Mouse (Mus musculus) embryo, embryonic 11 days (tissue): ENCODE measurements at regions not wholly inside any gene's neighbourhood (a gene's known extent, or its start where the extent isn't known, plus 50 kb on each side); places are given as distances from the start of the nearest gene placed in this dataset.
"Not testable (repeated sequence)": the region's sequence is repeated elsewhere in the genome, so short reads cannot be mapped to it uniquely, and the experiment has no call there.

Experiments
- DNase-seq: peaks from one replicate; pipeline ENCODE4 v3.0.0-alpha.2; 2015

- DNase-seq = no peak
Measured at GRCm38 (mm10) chr15:5877749-5878148, 421.8 kb upstream of the Dab2 start.

- no peak for DNase-seq
Measured at GRCm38 (mm10) chr15:5891188-5891587, 408.4 kb upstream of the Dab2 start.

- no peak for DNase-seq
Measured at GRCm38 (mm10) chr15:5892034-5892433, 407.6 kb upstream of the Dab2 start.

- DNase-seq = not testable (repeated sequence)
Measured at GRCm38 (mm10) chr15:5895688-5896470, 403.7 kb upstream of the Dab2 start.

- peak; percentile 69 for DNase-seq
Measured at GRCm38 (mm10) chr15:5915261-5915660, 384.3 kb upstream of the Dab2 start.

- DNase-seq = no peak
Measured at GRCm38 (mm10) chr15:5920058-5920457, 379.5 kb upstream of the Dab2 start.

GRCm38 (mm10) chr15:5927768-5928167, 371.8 kb upstream of the Dab2 start:
- no peak for DNase-seq

- no peak for DNase-seq
Measured at GRCm38 (mm10) chr15:5933586-5933985, 366.0 kb upstream of the Dab2 start.

GRCm38 (mm10) chr15:5940945-5941344, 358.6 kb upstream of the Dab2 start:
- DNase-seq = peak; percentile 32

- DNase-seq = no peak
Measured at GRCm38 (mm10) chr15:5946650-5947049, 352.9 kb upstream of the Dab2 start.

- DNase-seq = no peak
Measured at GRCm38 (mm10) chr15:5950919-5951318, 348.7 kb upstream of the Dab2 start.

GRCm38 (mm10) chr15:5951661-5952060, 347.9 kb upstream of the Dab2 start:
- not testable (repeated sequence) for DNase-seq

- no peak for DNase-seq
Measured at GRCm38 (mm10) chr15:5953106-5953505, 346.5 kb upstream of the Dab2 start.

- DNase-seq = no peak
Measured at GRCm38 (mm10) chr15:5991351-5992065, 308.1 kb upstream of the Dab2 start.

GRCm38 (mm10) chr15:5992146-5992545, 307.4 kb upstream of the Dab2 start:
- DNase-seq = not testable (repeated sequence)

GRCm38 (mm10) chr15:6000816-6001215, 298.8 kb upstream of the Dab2 start:
- no peak for DNase-seq

GRCm38 (mm10) chr15:6001394-6001793, 298.2 kb upstream of the Dab2 start:
- no peak for DNase-seq

GRCm38 (mm10) chr15:6014982-6015381, 284.6 kb upstream of the Dab2 start:
- no peak for DNase-seq

- no peak for DNase-seq
Measured at GRCm38 (mm10) chr15:6016637-6017049, 282.9 kb upstream of the Dab2 start.

- peak; percentile 10 for DNase-seq
Measured at GRCm38 (mm10) chr15:6025543-6025942, 274.0 kb upstream of the Dab2 start.

- no peak for DNase-seq
Measured at GRCm38 (mm10) chr15:6029214-6029613, 270.4 kb upstream of the Dab2 start.

GRCm38 (mm10) chr15:6030396-6030795, 269.2 kb upstream of the Dab2 start:
- DNase-seq = no peak

- DNase-seq = no peak
Measured at GRCm38 (mm10) chr15:6034156-6034555, 265.4 kb upstream of the Dab2 start.
